ENCODE assay signal across 7 mouse cellular contexts in genomic region chr2:164517485-164518221, GRCm38 (mm10). TPM values are rescaled to one million over a fixed set of nuclear protein-coding genes. Genes with fewer than 3 reads are reported as not detected.
DNase-seq lines count a peak whose midpoint lies in the region; ATAC-seq and TF ChIP-seq lines count a peak whose summit lies in the region.

No protein-coding gene starts in this region.

- TF ChIP-seq EP300 in CH12.LX (IDR thresholded peaks at IDR 0.05; ENCODE audit: low read length) = no peak

- 39% methylated on average over 9 of the region's 10 CpGs for WGBS in kidney, embryonic 16.5 days
- 38% methylated on average over 9 of the region's 10 CpGs for WGBS in lung, embryonic 14.5 days

- in situ Hi-C loops in CH12.LX (cut with MboI; ENCODE audit: low pct_ligation_motif_present, low pct_unique_long_range_greater_than_20kb, low sequenced_read_pairs) = loop anchor here (5.0 kb wide), 1 partner anchor 110 kb away; the partner anchor contains the start of gene Matn4

- H3K79me2 ChIP-seq in CH12.LX (replicated peaks; ENCODE audit: control insufficient read depth, extremely low read depth, insufficient read depth, poor library complexity, severe bottlenecking) = no peaks in the 10 kb centered on the region

- H3K36me3 ChIP-seq in CH12.LX (replicated peaks in 1 of 2; ENCODE audit: control insufficient read depth in 1 of 2, insufficient read depth in 1 of 2, low read length in 1 of 2) = no peaks in the 10 kb centered on the region
- H3K36me3 ChIP-seq in kidney, embryonic 16.5 days (ENCODE audit: insufficient read depth, low read length) = no peaks in the 10 kb centered on the region
- no peaks in the 10 kb centered on the region for H3K36me3 ChIP-seq in lung, embryonic 14.5 days (ENCODE audit: insufficient read depth)

- H3K27ac ChIP-seq in CH12.LX (ENCODE audit: insufficient read depth, low read depth) = no peak overlapping the region
- H3K27ac ChIP-seq in gastrocnemius, adult 2 months = no peak overlapping the region
- no peak overlapping the region for H3K27ac ChIP-seq in kidney, embryonic 16.5 days (ENCODE audit: low read length)
- no peak overlapping the region for H3K27ac ChIP-seq in lung, embryonic 14.5 days (ENCODE audit: low read depth)

- H3K9me3 ChIP-seq in CH12.LX (replicated peaks; ENCODE audit: low read length) = peaks cover 7% of the 10 kb centered on the region
- no peaks in the 10 kb centered on the region for H3K9me3 ChIP-seq in kidney, embryonic 16.5 days (ENCODE audit: low read length)
- no peaks in the 10 kb centered on the region for H3K9me3 ChIP-seq in lung, embryonic 14.5 days (ENCODE audit: low read depth, low read length)

- H3K4me3 ChIP-seq in CH12.LX (replicated peaks in 1 of 3; ENCODE audit: low read depth in 2 of 3, low read length in 2 of 3, poor library complexity in 1 of 3) = no peak overlapping the region
- H3K4me3 ChIP-seq in gastrocnemius, adult 2 months = no peak overlapping the region
- no peak overlapping the region for H3K4me3 ChIP-seq in kidney, embryonic 16.5 days (ENCODE audit: low read length)
- no peak overlapping the region for H3K4me3 ChIP-seq in lung, embryonic 14.5 days (ENCODE audit: low read depth, low read length)

- H3K9ac ChIP-seq in CH12.LX (ENCODE audit: insufficient read depth, low read depth) = no peak overlapping the region
- no peak overlapping the region for H3K9ac ChIP-seq in kidney, embryonic 16.5 days (replicated peaks; ENCODE audit: low read length)
- no peak overlapping the region for H3K9ac ChIP-seq in lung, embryonic 14.5 days

- peaks cover 9% of the 10 kb centered on the region for H3K27me3 ChIP-seq in CH12.LX (replicated peaks)
- no peaks in the 10 kb centered on the region for H3K27me3 ChIP-seq in kidney, embryonic 16.5 days (ENCODE audit: insufficient read depth, low read length)
- H3K27me3 ChIP-seq in lung, embryonic 14.5 days (ENCODE audit: insufficient read depth, low read length) = no peaks in the 10 kb centered on the region

- DNase-seq in 416B (ENCODE audit: low read depth) = peak; percentile 68
- DNase-seq in CH12.LX (ENCODE audit: extremely low read depth) = peak; percentile 57
- DNase-seq in cerebellum, adult 11-12 months = peak; percentile 27
- peak; percentile 65 for DNase-seq in gastrocnemius, adult 2 months
- peak; percentile 80 for DNase-seq in lung, embryonic 14.5 days
- peak; percentile 21 to 64 for DNase-seq in spleen, postnatal 14 days (ENCODE audit: low spot score in 2 of 2)

- H3K4me1 ChIP-seq in CH12.LX (ENCODE audit: control insufficient read depth in 1 of 2, insufficient read depth in 2 of 2) = peaks cover 2 to 23% of the 10 kb centered on the region in 2 experiments
- H3K4me1 ChIP-seq in kidney, embryonic 16.5 days (ENCODE audit: insufficient read depth, low read length) = 0 out of 2 replicates have a peak, but pooled peaks cover 6% of the 10 kb centered on the region
- no peaks in the 10 kb centered on the region; the same call in 1 of the 2 replicates for H3K4me1 ChIP-seq in lung, embryonic 14.5 days (ENCODE audit: insufficient read depth)

- intact Hi-C loops in gastrocnemius, adult 2 months (cut with DNase I) = loop anchor here (2.0 kb wide), 2 partner anchors 47 to 101 kb away; no protein-coding TSS in a partner anchor

- TF ChIP-seq RAD21 in CH12.LX (IDR thresholded peaks at IDR 0.05; ENCODE audit: low read depth, low read length) = peak; percentile 77

- H3K4me2 ChIP-seq in CH12.LX (ENCODE audit: insufficient read depth, low read depth, poor library complexity, severe bottlenecking) = no peak overlapping the region
- H3K4me2 ChIP-seq in kidney, embryonic 16.5 days (replicated peaks; ENCODE audit: low read depth, low read length) = no peak overlapping the region
- no peak overlapping the region for H3K4me2 ChIP-seq in lung, embryonic 14.5 days

- dilution Hi-C loops in CH12.LX (cut with MboI; ENCODE audit: extremely low pct_ligation_motif_present, extremely low pct_unique_long_range_greater_than_20kb, low sequenced_read_pairs) = no loop called here

- no peak for TF ChIP-seq POLR2A in CH12.LX (IDR thresholded peaks at IDR 0.05; ENCODE audit: low read depth, low read length)

- 0 out of 2 replicates have a peak, but pooled peaks have one; percentile 25 for ATAC-seq in kidney, embryonic 16.5 days (ENCODE audit: low FRiP score, low TSS enrichment)
- no peak for ATAC-seq in lung, embryonic 14.5 days (ENCODE audit: insufficient read depth)

- peak; percentile 78 to 87 for TF ChIP-seq CTCF in CH12.LX (conservative IDR thresholded peaks at IDR 0.05 in 1 of 2, IDR thresholded peaks at IDR 0.05 in 1 of 2; ENCODE audit: low read depth in 2 of 2, low read length in 2 of 2)
- peak; percentile 96 for TF ChIP-seq CTCF in gastrocnemius, adult 2 months (IDR thresholded peaks at IDR 0.05)
- peak; percentile 86 for TF ChIP-seq CTCF in lung, embryonic 14.5 days (IDR thresholded peaks at IDR 0.05; ENCODE audit: low read depth)

TF ChIP-seq in CH12.LX, 34 proteins besides CTCF, POLR2A, EP300 and RAD21:
- TF ChIP-seq ZC3H11A (IDR thresholded peaks at IDR 0.05; ENCODE audit: low read depth, low read length) (peak; percentile 49), SMC3 (IDR thresholded peaks at IDR 0.05; ENCODE audit: low read depth, low read length) (peak; percentile 83), ZNF384 (IDR thresholded peaks at IDR 0.05; ENCODE audit: low read depth, low read length) (peak; percentile 40; the same call in 1 of the 2 replicates), MAFK (IDR thresholded peaks at IDR 0.05; ENCODE audit: insufficient replicate concordance, low read length) (no peak), USF2 (conservative IDR thresholded peaks at IDR 0.05; ENCODE audit: low read depth, low read length) (no peak)

RNA-seq across cellular contexts. Expression of gene Pigt, which starts 20.3 kb away (rescaled TPM):
- total RNA-seq in CH12.LX (2012; rRNA removed) (36.8 and 39.2 TPM in 2 replicates), CH12.LX (2014; rRNA removed) (12.4 and 14.0 TPM in 2 replicates)
- 66.2 and 91.8 TPM in 2 replicates for polyA plus RNA-seq in CH12.LX (2012; ENCODE audit: insufficient read length, low read depth)
- total RNA-seq in gastrocnemius, adult 2 months (2021) = 10 to 100 TPM; 27.2 to 33.5 TPM
- 70.7 and 75.8 TPM in 2 replicates for polyA plus RNA-seq in kidney, embryonic 16.5 days (2015; fragmentation: Nextera tagmentation; extraction: Ambion mirVana)
- polyA plus RNA-seq in lung, embryonic 14.5 days (2014; fragmentation: Nextera tagmentation; extraction: Ambion mirVana) = 70.1 and 71.0 TPM in 2 replicates

RNA-seq across cellular contexts. Expression of gene Dbndd2, which starts 31.7 kb away (rescaled TPM):
- total RNA-seq in CH12.LX (2012; rRNA removed) (1.6 and 5.7 TPM in 2 replicates), CH12.LX (2014; rRNA removed) (0.61 TPM in 1 of 2 replicates, not detected in the other)
- polyA plus RNA-seq in CH12.LX (2012; ENCODE audit: insufficient read length, low read depth) = 0.31 and 0.53 TPM in 2 replicates
- 10 to 100 TPM; 12.9 to 25.5 TPM for total RNA-seq in gastrocnemius, adult 2 months (2021)
- 12.6 and 18.2 TPM in 2 replicates for polyA plus RNA-seq in kidney, embryonic 16.5 days (2015; fragmentation: Nextera tagmentation; extraction: Ambion mirVana)
- 4.4 and 5.3 TPM in 2 replicates for polyA plus RNA-seq in lung, embryonic 14.5 days (2014; fragmentation: Nextera tagmentation; extraction: Ambion mirVana)

RNA-seq across cellular contexts. Expression of gene Trp53tg5, which starts 44.1 kb away (rescaled TPM):
- total RNA-seq in CH12.LX (2012; rRNA removed) (not detected in 2 replicates), CH12.LX (2014; rRNA removed) (not detected in 2 replicates)
- polyA plus RNA-seq in CH12.LX (2012; ENCODE audit: insufficient read length, low read depth) = not detected in 2 replicates
- not detected for total RNA-seq in gastrocnemius, adult 2 months (2021)
- not detected in 2 replicates for polyA plus RNA-seq in kidney, embryonic 16.5 days (2015; fragmentation: Nextera tagmentation; extraction: Ambion mirVana)
- polyA plus RNA-seq in lung, embryonic 14.5 days (2014; fragmentation: Nextera tagmentation; extraction: Ambion mirVana) = not detected in 2 replicates

RNA-seq across cellular contexts. Expression of gene Wfdc2, which starts 44.6 kb away (rescaled TPM):
- not detected in 2 replicates for total RNA-seq in CH12.LX (2012; rRNA removed)
- total RNA-seq in CH12.LX (2014; rRNA removed) = not detected in 2 replicates
- polyA plus RNA-seq in CH12.LX (2012; ENCODE audit: insufficient read length, low read depth) = not detected in 2 replicates
- total RNA-seq in gastrocnemius, adult 2 months (2021) = not detected
- polyA plus RNA-seq in kidney, embryonic 16.5 days (2015; fragmentation: Nextera tagmentation; extraction: Ambion mirVana) = 399 and 441 TPM in 2 replicates
- 280 and 282 TPM in 2 replicates for polyA plus RNA-seq in lung, embryonic 14.5 days (2014; fragmentation: Nextera tagmentation; extraction: Ambion mirVana)

RNA-seq across cellular contexts. Expression of gene Spint3, which starts 55.6 kb away (rescaled TPM):
- not detected in 2 replicates for total RNA-seq in CH12.LX (2012; rRNA removed)
- not detected in 2 replicates for total RNA-seq in CH12.LX (2014; rRNA removed)
- polyA plus RNA-seq in CH12.LX (2012; ENCODE audit: insufficient read length, low read depth) = not detected in 2 replicates
- not detected for total RNA-seq in gastrocnemius, adult 2 months (2021)
- polyA plus RNA-seq in kidney, embryonic 16.5 days (2015; fragmentation: Nextera tagmentation; extraction: Ambion mirVana) = not detected in 2 replicates
- not detected in 2 replicates for polyA plus RNA-seq in lung, embryonic 14.5 days (2014; fragmentation: Nextera tagmentation; extraction: Ambion mirVana)

Comparison
In these comparisons a context has a peak if more than half of its experiments do, and no peak if none do; other contexts are left out.
1. DNase-seq: peak in every context shown above with its lines; median percentile 80 in lung, embryonic 14.5 days; 68 in 416B; 65 in gastrocnemius, adult 2 months; 57 in CH12.LX; 42 in spleen, postnatal 14 days; 27 in cerebellum, adult 11-12 months.